Mouse (Mus musculus): ENCODE data around the gene Spats2. TPM values are rescaled to one million over a fixed set of nuclear protein-coding genes. Genes with fewer than 3 reads are reported as not detected.
"Not testable (repeated sequence)": the region's sequence is repeated elsewhere in the genome, so short reads cannot be mapped to it uniquely, and the experiment has no call there.

Gene Spats2
- total RNA-seq, 2 experiments from 2014 or later: 7.7 to 7.9 TPM

- intact Hi-C loops (cut with DNase I): loop anchor here (1.0 kb wide), 1 partner anchor 49 kb away; no protein-coding TSS in a partner anchor
- no peak for DNase-seq (ENCODE audit: low spot score)
These were observed 90.2 kb downstream of the Spats2 start for GRCm38 (mm10) chr15:99215741-99216463.

GRCm38 (mm10) chr15:99217630-99218029 lies 91.9 kb downstream of the Spats2 start:
- intact Hi-C loops (cut with DNase I): no loop called here
- DNase-seq (ENCODE audit: low spot score): no peak

- intact Hi-C loops (cut with DNase I): no loop called here
- no peak for DNase-seq (ENCODE audit: low spot score)
These were observed 95.7 kb downstream of the Spats2 start for GRCm38 (mm10) chr15:99221315-99221952.

GRCm38 (mm10) chr15:99222794-99223584 lies 97.3 kb downstream of the Spats2 start:
- DNase-seq (ENCODE audit: low spot score): no peak
- intact Hi-C loops (cut with DNase I): no loop called here

GRCm38 (mm10) chr15:99223585-99224207 lies 98.0 kb downstream of the Spats2 start:
- intact Hi-C loops (cut with DNase I): no loop called here
- DNase-seq (ENCODE audit: low spot score): no peak

GRCm38 (mm10) chr15:99224208-99224911 lies 98.6 kb downstream of the Spats2 start, which contains the start of gene Kcnh3:
Gene Kcnh3 (plus strand): TSS chr15:99224861.
- DNase-seq (ENCODE audit: low spot score): no peak
- intact Hi-C loops (cut with DNase I): no loop called here

GRCm38 (mm10) chr15:99225081-99225810 lies 99.5 kb downstream of the Spats2 start:
- intact Hi-C loops (cut with DNase I): no loop called here

GRCm38 (mm10) chr15:99226090-99226489 lies 100.4 kb downstream of the Spats2 start:
- intact Hi-C loops (cut with DNase I): no loop called here
- DNase-seq (ENCODE audit: low spot score): no peak

More at GRCm38 (mm10) chr15:99225081-99225810, 99.5 kb downstream of the Spats2 start:
- no peak for DNase-seq (ENCODE audit: low spot score)

- intact Hi-C loops (cut with DNase I): no loop called here
- no peak for DNase-seq (ENCODE audit: low spot score)
These were observed 106.3 kb downstream of the Spats2 start for GRCm38 (mm10) chr15:99231998-99232397.

GRCm38 (mm10) chr15:99233719-99234118 lies 108.0 kb downstream of the Spats2 start:
- intact Hi-C loops (cut with DNase I): no loop called here
- no peak for DNase-seq (ENCODE audit: low spot score)

- intact Hi-C loops (cut with DNase I): no loop called here
- DNase-seq (ENCODE audit: low spot score): no peak
These were observed 108.8 kb downstream of the Spats2 start for GRCm38 (mm10) chr15:99234326-99235010.

- no peak for DNase-seq (ENCODE audit: low spot score)
- intact Hi-C loops (cut with DNase I): no loop called here
These were observed 112.3 kb downstream of the Spats2 start for GRCm38 (mm10) chr15:99238006-99238405.

- intact Hi-C loops (cut with DNase I): loop anchor here (2.0 kb wide), 1 partner anchor 25 kb away; no protein-coding TSS in a partner anchor
These were observed 114.4 kb downstream of the Spats2 start for GRCm38 (mm10) chr15:99240129-99240528.

GRCm38 (mm10) chr15:99241249-99241648 lies 115.5 kb downstream of the Spats2 start:
- no peak for DNase-seq (ENCODE audit: low spot score)
- intact Hi-C loops (cut with DNase I): loop anchor here (2.0 kb wide), 1 partner anchor 24 kb away; no protein-coding TSS in a partner anchor

More at GRCm38 (mm10) chr15:99240129-99240528, 114.4 kb downstream of the Spats2 start:
- DNase-seq (ENCODE audit: low spot score): no peak

GRCm38 (mm10) chr15:99242045-99242444 lies 116.3 kb downstream of the Spats2 start:
- DNase-seq (ENCODE audit: low spot score): no peak
- intact Hi-C loops (cut with DNase I): no loop called here

- DNase-seq (ENCODE audit: low spot score); intact Hi-C loops (cut with DNase I): not testable (repeated sequence)
These were observed 121.0 kb downstream of the Spats2 start for GRCm38 (mm10) chr15:99246736-99247135.

GRCm38 (mm10) chr15:99248972-99249371 lies 123.3 kb downstream of the Spats2 start:
- intact Hi-C loops (cut with DNase I): no loop called here

GRCm38 (mm10) chr15:99249938-99250337 lies 124.2 kb downstream of the Spats2 start:
- no peak for DNase-seq (ENCODE audit: low spot score)
- intact Hi-C loops (cut with DNase I): no loop called here

More at GRCm38 (mm10) chr15:99248972-99249371, 123.3 kb downstream of the Spats2 start:
- no peak for DNase-seq (ENCODE audit: low spot score)
